ENCODE assay signal across 8 mouse cellular contexts in the genomic region with DNA sequence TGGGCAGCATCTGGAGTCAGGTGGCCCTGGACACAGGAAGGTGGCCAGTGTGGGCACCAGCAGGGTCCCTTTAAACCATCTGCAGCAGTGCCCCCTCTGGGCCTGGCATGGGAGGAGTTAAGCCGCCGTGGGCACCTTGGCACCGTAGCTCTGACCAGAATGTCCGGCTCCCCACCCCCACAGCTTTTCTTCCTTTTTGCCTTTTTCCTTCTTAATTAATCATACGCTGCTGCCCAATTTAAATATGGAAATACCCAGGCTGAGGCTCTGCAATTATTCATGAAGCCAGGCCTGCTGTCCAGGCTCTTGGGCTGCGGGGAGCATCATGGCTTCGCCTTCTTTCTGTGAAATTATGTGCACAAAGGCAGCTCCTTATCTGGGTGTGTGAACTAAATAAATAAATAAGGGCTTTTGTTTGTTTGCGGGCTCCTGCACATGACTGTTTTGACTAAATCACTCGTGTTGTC.
DNase-seq lines count a peak whose midpoint lies in the region; ATAC-seq and TF ChIP-seq lines count a peak whose summit lies in the region.

No protein-coding gene starts in this region.

- no peaks in the 10 kb centered on the region for H3K9me3 ChIP-seq in heart, embryonic 13.5 days
- no peaks in the 10 kb centered on the region for H3K9me3 ChIP-seq in hindbrain, postnatal 0 days (ENCODE audit: low read length)
- H3K9me3 ChIP-seq in midbrain, embryonic 14.5 days (ENCODE audit: control insufficient read depth, low read length), result no peaks in the 10 kb centered on the region

- 54% methylated on average over 9 of the region's 9 CpGs for WGBS in heart, embryonic 13.5 days
- WGBS in hindbrain, postnatal 0 days, result 12% methylated on average over 9 of the region's 9 CpGs
- 23% methylated on average over 9 of the region's 9 CpGs for WGBS in midbrain, embryonic 14.5 days

- H3K27me3 ChIP-seq in heart, embryonic 13.5 days (replicated peaks), result peaks cover 12% of the 10 kb centered on the region
- no peaks in the 10 kb centered on the region for H3K27me3 ChIP-seq in hindbrain, postnatal 0 days (ENCODE audit: insufficient read depth, low read length)
- H3K27me3 ChIP-seq in midbrain, embryonic 14.5 days (ENCODE audit: control insufficient read depth, insufficient read depth, low read length), result peaks cover 28% of the 10 kb centered on the region

- peak overlapping the region; percentile 90 for H3K9ac ChIP-seq in heart, embryonic 13.5 days
- peak overlapping the region; percentile 77; the same call in 1 of the 2 replicates for H3K9ac ChIP-seq in hindbrain, postnatal 0 days (replicated peaks; ENCODE audit: low read length)
- peak overlapping the region; percentile 66; the same call in 1 of the 2 replicates for H3K9ac ChIP-seq in midbrain, embryonic 14.5 days (replicated peaks; ENCODE audit: low read length)

- peak overlapping the region; percentile 80 for H3K4me2 ChIP-seq in heart, embryonic 13.5 days
- H3K4me2 ChIP-seq in hindbrain, postnatal 0 days (ENCODE audit: low read depth, low read length), result peak overlapping the region; percentile 75
- peak overlapping the region; percentile 62 for H3K4me2 ChIP-seq in midbrain, embryonic 14.5 days (ENCODE audit: low read length)

- peaks cover 32% of the 10 kb centered on the region for H3K4me1 ChIP-seq in heart, embryonic 13.5 days
- peaks cover 57% of the 10 kb centered on the region for H3K4me1 ChIP-seq in hindbrain, postnatal 0 days (ENCODE audit: insufficient read depth, low read length)
- peaks cover 44% of the 10 kb centered on the region for H3K4me1 ChIP-seq in midbrain, embryonic 14.5 days (ENCODE audit: control insufficient read depth, insufficient read depth, low read length)

- H3K27ac ChIP-seq in heart, embryonic 13.5 days (replicated peaks), result peak overlapping the region; percentile 95
- peak overlapping the region; percentile 100 for H3K27ac ChIP-seq in hindbrain, postnatal 0 days
- H3K27ac ChIP-seq in midbrain, embryonic 14.5 days (replicated peaks; ENCODE audit: low read depth, low read length), result peak overlapping the region; percentile 99

- H3K36me3 ChIP-seq in heart, embryonic 13.5 days, result no peaks in the 10 kb centered on the region
- no peaks in the 10 kb centered on the region for H3K36me3 ChIP-seq in hindbrain, postnatal 0 days (ENCODE audit: insufficient read depth, low read length)
- H3K36me3 ChIP-seq in midbrain, embryonic 14.5 days (ENCODE audit: control insufficient read depth, insufficient read depth, low read length), result no peaks in the 10 kb centered on the region

- intact Hi-C loops in heart, postnatal 36 days (cut with DNase I), result loop anchor here (1.0 to 10.0 kb wide), 3 partner anchors 18 to 52 kb away; no protein-coding TSS in a partner anchor

- H3K4me3 ChIP-seq in heart, embryonic 13.5 days, result peak overlapping the region; percentile 57
- H3K4me3 ChIP-seq in hindbrain, postnatal 0 days (ENCODE audit: low read length), result peak overlapping the region; percentile 40
- peak overlapping the region; percentile 33 for H3K4me3 ChIP-seq in midbrain, embryonic 14.5 days (replicated peaks; ENCODE audit: low read depth, low read length)

- DNase-seq in heart, postnatal 36 days, result no peak
- peak; percentile 46 for DNase-seq in urinary bladder, postnatal 14 days (ENCODE audit: low spot score)
- DNase-seq in urinary bladder, adult 2 months (ENCODE audit: low spot score), result no peak
- DNase-seq in hindbrain, postnatal 0 days (ENCODE audit: low spot score), result peak; percentile 84
- peak; percentile 80 for DNase-seq in midbrain, embryonic 14.5 days
- DNase-seq in thymus, postnatal 4 days, result no peak
- no peak for DNase-seq in gastrocnemius, adult 18-20 months (ENCODE audit: low spot score)

- ATAC-seq in heart, embryonic 13.5 days (ENCODE audit: extremely low read depth, insufficient number of reproducible peaks, low FRiP score, low TSS enrichment), result no peak
- peak; percentile 48 for ATAC-seq in hindbrain, postnatal 0 days
- peak; percentile 65 for ATAC-seq in midbrain, embryonic 14.5 days (ENCODE audit: low FRiP score, low TSS enrichment)

- peak; percentile 13; the same call in 1 of the 2 replicates for TF ChIP-seq CTCF in hindbrain, postnatal 0 days (IDR thresholded peaks at IDR 0.05; ENCODE audit: low read depth)

Comparison
In these comparisons a context has a peak if more than half of its experiments do, and no peak if none do; other contexts are left out.
1. DNase-seq: peak in urinary bladder, postnatal 14 days (single experiment), hindbrain, postnatal 0 days (single experiment) and midbrain, embryonic 14.5 days (single experiment); none in heart, postnatal 36 days (0 of 2), urinary bladder, adult 2 months (single experiment), thymus, postnatal 4 days (single experiment) and gastrocnemius, adult 18-20 months (single experiment).
2. Peak in every context shown above with its lines, with median percentiles within 50 percentile points of each other: H3K27ac ChIP-seq, H3K4me2 ChIP-seq, H3K4me3 ChIP-seq and H3K9ac ChIP-seq.